Mouse (Mus musculus) CD4-positive, CD25-positive, alpha-beta regulatory T cell, adult 4 months (primary cell): ENCODE data around the gene Gm21964. TPM values are rescaled to one million over a fixed set of nuclear protein-coding genes. Genes with fewer than 3 reads are reported as not detected.
A peak's percentile ranks its signal among the peaks of the same experiment; 100 is the strongest.

Experiments used
- ATAC-seq: one replicate; pipeline ENCODE4 v1.8.0; 2017
- polyA plus RNA-seq, 2 experiments: library from polyadenylated mRNA; unstranded; fragments of 100-300 nt; shearing (Covaris generic); gene quantifications; one replicate each; pipeline ENCODE4 v1.2.1; 2017

The Gm21964 gene
- polyA plus RNA-seq, result not detected

- no peak for ATAC-seq
These were observed at the start of gene Gm21964 for GRCm38 (mm10) chr8:110100907-110101306. Gm21964 (plus strand) TSS chr8:110101207.

- ATAC-seq, result no peak
These were observed 49.8 kb upstream of the Gm21964 start for GRCm38 (mm10) chr8:110051208-110051607.

GRCm38 (mm10) chr8:110058207-110058606, 42.8 kb upstream of the Gm21964 start:
- ATAC-seq, result no peak

- ATAC-seq, result no peak
These were observed 36.8 kb upstream of the Gm21964 start for GRCm38 (mm10) chr8:110064161-110064560.

- no peak for ATAC-seq
These were observed 36.2 kb upstream of the Gm21964 start for GRCm38 (mm10) chr8:110064606-110065365.

- ATAC-seq, result no peak
These were observed 35.3 kb upstream of the Gm21964 start for GRCm38 (mm10) chr8:110065676-110066075.

GRCm38 (mm10) chr8:110069706-110070105, 31.3 kb upstream of the Gm21964 start:
- no peak for ATAC-seq

GRCm38 (mm10) chr8:110071600-110071999, 29.4 kb upstream of the Gm21964 start:
- peak; percentile 62 for ATAC-seq

- ATAC-seq, result no peak
These were observed 26.5 kb upstream of the Gm21964 start for GRCm38 (mm10) chr8:110074496-110074895.

GRCm38 (mm10) chr8:110079282-110080221, 21.5 kb upstream of the Gm21964 start, which contains the start of gene Zfp612:
Zfp612 (plus strand) TSS chr8:110079746.
- ATAC-seq, result peak; percentile 73

GRCm38 (mm10) chr8:110082416-110083105, 18.4 kb upstream of the Gm21964 start:
- no peak for ATAC-seq

GRCm38 (mm10) chr8:110091869-110092268, 9.1 kb upstream of the Gm21964 start:
- ATAC-seq, result no peak

GRCm38 (mm10) chr8:110101676-110102075, 669 bp downstream of the Gm21964 start:
- ATAC-seq, result no peak

GRCm38 (mm10) chr8:110102653-110103052, 1.6 kb downstream of the Gm21964 start, which contains the start of gene Gm17720:
Gm17720 (minus strand) TSS chr8:110102753.
- no peak for ATAC-seq

- ATAC-seq, result no peak
These were observed 18.7 kb downstream of the Gm21964 start for GRCm38 (mm10) chr8:110119715-110120114.

- ATAC-seq, result no peak
These were observed 29.5 kb downstream of the Gm21964 start for GRCm38 (mm10) chr8:110130537-110130936.

GRCm38 (mm10) chr8:110134236-110134635, 33.2 kb downstream of the Gm21964 start:
- no peak for ATAC-seq

- ATAC-seq, result no peak
These were observed 34.5 kb downstream of the Gm21964 start for GRCm38 (mm10) chr8:110135515-110135914.

- ATAC-seq, result no peak
These were observed 39.1 kb downstream of the Gm21964 start for GRCm38 (mm10) chr8:110140156-110140555.

- no peak for ATAC-seq
These were observed 39.8 kb downstream of the Gm21964 start for GRCm38 (mm10) chr8:110140770-110141169.

GRCm38 (mm10) chr8:110145538-110145937, 44.5 kb downstream of the Gm21964 start:
- no peak for ATAC-seq

GRCm38 (mm10) chr8:110152951-110153350, 51.9 kb downstream of the Gm21964 start:
- ATAC-seq, result no peak
